In genomic region chr10:56373021-56373720, GRCm38 (mm10) we compare ENCODE assay signal across 7 mouse cellular contexts. TPM values are rescaled to one million over a fixed set of nuclear protein-coding genes. Genes with fewer than 3 reads are reported as not detected.
A peak's percentile ranks its signal among the peaks of the same experiment; 100 is the strongest.
DNase-seq lines count a peak whose midpoint lies in the region; ATAC-seq and TF ChIP-seq lines count a peak whose summit lies in the region.

No protein-coding gene starts in this region.

- no peak overlapping the region for H3K4me2 ChIP-seq in lung, postnatal 0 days (replicated peaks; ENCODE audit: low read depth, low read length)
- H3K4me2 ChIP-seq in embryonic facial prominence, embryonic 14.5 days (ENCODE audit: low read depth, low read length) = peak overlapping the region; percentile 32; the same call in 1 of the 2 replicates
- peak overlapping the region; percentile 47 for H3K4me2 ChIP-seq in neural tube, embryonic 15.5 days

- no peak overlapping the region for H3K9ac ChIP-seq in lung, postnatal 0 days (replicated peaks; ENCODE audit: low read depth)
- H3K9ac ChIP-seq in embryonic facial prominence, embryonic 14.5 days (ENCODE audit: low read depth, low read length) = no peak overlapping the region
- no peak overlapping the region for H3K9ac ChIP-seq in neural tube, embryonic 15.5 days (replicated peaks)

- H3K4me3 ChIP-seq in lung, postnatal 0 days (ENCODE audit: low read depth, low read length) = no peak overlapping the region
- H3K4me3 ChIP-seq in embryonic facial prominence, embryonic 14.5 days (ENCODE audit: low read depth, low read length) = peak overlapping the region; percentile 8; the same call in 1 of the 2 replicates
- no peak overlapping the region for H3K4me3 ChIP-seq in neural tube, embryonic 15.5 days (replicated peaks)

- no peak overlapping the region for H3K27ac ChIP-seq in lung, postnatal 0 days (ENCODE audit: low read length)
- H3K27ac ChIP-seq in embryonic facial prominence, embryonic 14.5 days (replicated peaks; ENCODE audit: low read depth, low read length) = no peak overlapping the region
- H3K27ac ChIP-seq in neural tube, embryonic 15.5 days (replicated peaks) = no peak overlapping the region

- peak; percentile 27; the same call in 1 of the 2 replicates for TF ChIP-seq EP300 in lung, postnatal 0 days (IDR thresholded peaks at IDR 0.05)

- no peaks in the 10 kb centered on the region for H3K9me3 ChIP-seq in lung, postnatal 0 days (ENCODE audit: low read length)
- H3K9me3 ChIP-seq in embryonic facial prominence, embryonic 14.5 days (ENCODE audit: control insufficient read depth, low read length) = no peaks in the 10 kb centered on the region
- H3K9me3 ChIP-seq in neural tube, embryonic 15.5 days (replicated peaks) = no peaks in the 10 kb centered on the region

- 11% methylated on average over 8 of the region's 8 CpGs for WGBS in lung, postnatal 0 days
- WGBS in embryonic facial prominence, embryonic 14.5 days = 20% methylated on average over 8 of the region's 8 CpGs
- 26% methylated on average over 8 of the region's 8 CpGs for WGBS in neural tube, embryonic 15.5 days

- ATAC-seq in lung, postnatal 0 days = 0 out of 2 replicates have a peak, but pooled peaks have one; percentile 48
- no peak for ATAC-seq in embryonic facial prominence, embryonic 14.5 days (ENCODE audit: low read depth)
- ATAC-seq in neural tube, embryonic 15.5 days (ENCODE audit: low FRiP score) = peak; percentile 76; the same call in 1 of the 2 replicates
- no peak for ATAC-seq in granulocyte monocyte progenitor cell, adult 5-6 weeks (replicated peaks; ENCODE audit: poor library complexity, severe bottlenecking)

- TF ChIP-seq CTCF in lung, postnatal 0 days (IDR thresholded peaks at IDR 0.05) = peak; percentile 78

- H3K27me3 ChIP-seq in lung, postnatal 0 days (replicated peaks; ENCODE audit: insufficient read depth, low read length) = no peaks in the 10 kb centered on the region
- no peaks in the 10 kb centered on the region for H3K27me3 ChIP-seq in embryonic facial prominence, embryonic 14.5 days (replicated peaks; ENCODE audit: control insufficient read depth, insufficient read depth, low read length)
- H3K27me3 ChIP-seq in neural tube, embryonic 15.5 days (replicated peaks) = peaks cover 15% of the 10 kb centered on the region

- DNase-seq in lung, postnatal 0 days (ENCODE audit: low spot score) = peak; percentile 78
- no peak for DNase-seq in lung, adult 18-20 months
- peak; percentile 83 for DNase-seq in embryonic facial prominence, embryonic 14.5 days (ENCODE audit: low spot score)
- DNase-seq in induced T-regulatory cell, adult 2 months (ENCODE audit: low read depth) = peak; percentile 3
- DNase-seq in cerebellum, adult 18-20 months = no peak

- H3K36me3 ChIP-seq in lung, postnatal 0 days (ENCODE audit: insufficient read depth, low read length) = no peaks in the 10 kb centered on the region
- H3K36me3 ChIP-seq in embryonic facial prominence, embryonic 14.5 days (ENCODE audit: control insufficient read depth, insufficient read depth, low read length) = no peaks in the 10 kb centered on the region
- no peaks in the 10 kb centered on the region for H3K36me3 ChIP-seq in neural tube, embryonic 15.5 days

- no peaks in the 10 kb centered on the region for H3K4me1 ChIP-seq in lung, postnatal 0 days (ENCODE audit: insufficient read depth, low read depth, low read length)
- H3K4me1 ChIP-seq in embryonic facial prominence, embryonic 14.5 days (ENCODE audit: control insufficient read depth, insufficient read depth, low read length) = peaks cover 13% of the 10 kb centered on the region
- peaks cover 13% of the 10 kb centered on the region for H3K4me1 ChIP-seq in neural tube, embryonic 15.5 days

RNA-seq across cellular contexts. Expression of gene Gja1, which starts 4.0 kb away (rescaled TPM):
- 142 and 218 TPM in 2 replicates for polyA plus RNA-seq in lung, postnatal 0 days (2015; fragmentation: Nextera tagmentation; extraction: Ambion mirVana)
- 289 and 351 TPM in 2 replicates for polyA plus RNA-seq in embryonic facial prominence, embryonic 14.5 days (2014; fragmentation: Nextera tagmentation; extraction: Ambion mirVana)
- 75.2 and 80.3 TPM in 2 replicates for polyA plus RNA-seq in neural tube, embryonic 15.5 days (2015; fragmentation: Nextera tagmentation; extraction: Ambion mirVana)
- 0.41 and 1.3 TPM in 2 replicates for total RNA-seq in granulocyte monocyte progenitor cell, adult 5-6 weeks (2014; fragmentation: Nextera tagmentation)
- total RNA-seq in granulocyte monocyte progenitor cell, adult 5-6 weeks (2017) = 3.7 and 4.9 TPM in 2 replicates

Comparison
In these comparisons a context has a peak if more than half of its experiments do, and no peak if none do; other contexts are left out.
1. DNase-seq: peak in lung, postnatal 0 days (single experiment), embryonic facial prominence, embryonic 14.5 days (single experiment) and induced T-regulatory cell, adult 2 months (single experiment); none in lung, adult 18-20 months (0 of 2) and cerebellum, adult 18-20 months (0 of 2).
2. ATAC-seq: peak in lung, postnatal 0 days (single experiment) and neural tube, embryonic 15.5 days (single experiment); none in embryonic facial prominence, embryonic 14.5 days (single experiment) and granulocyte monocyte progenitor cell, adult 5-6 weeks (single experiment).